Mouse (Mus musculus) liver, embryonic 11.5 days (tissue): ENCODE results near the gene Nlgn1. TPM values are rescaled to one million over a fixed set of nuclear protein-coding genes. Genes with fewer than 3 reads are reported as not detected.

Source experiments
- ATAC-seq: fragments of 200-750 bp; cut with Nextera tagmentation; replicated peaks from 2 replicates; pipeline ENCODE4 v1.8.0; 2017; ENCODE audit warnings: moderate number of reproducible peaks, mild to moderate bottlenecking, moderate TSS enrichment, moderate library complexity; ENCODE audit not compliant: low FRiP score
- DNase-seq: peaks from one replicate; pipeline ENCODE4 v3.0.0-alpha.2; 2017; ENCODE audit warnings: low spot score
- H3K27ac ChIP-seq: fragments of 300-500 bp; sonication (generic); 2 replicates; pipeline ENCODE4 v1.5.1; 2014; ENCODE audit warnings: mild to moderate bottlenecking, low read depth, low read length, control low read depth
- H3K27me3 ChIP-seq: fragments of 300-500 bp; sonication (generic); replicated peaks from 2 replicates; pipeline ENCODE4 v1.6.1; 2014; ENCODE audit warnings: low read length, mixed read lengths; ENCODE audit not compliant: control insufficient read depth, insufficient read depth
- H3K36me3 ChIP-seq: fragments of 300-500 bp; sonication (generic); 2 replicates; pipeline ENCODE4 v1.6.1; 2014; ENCODE audit warnings: mild to moderate bottlenecking, low read length, moderate library complexity, mixed read lengths; ENCODE audit not compliant: control insufficient read depth, insufficient read depth
- H3K4me1 ChIP-seq: fragments of 300-500 bp; sonication (generic); replicated peaks from 2 replicates; pipeline ENCODE4 v1.6.1; 2014; ENCODE audit warnings: low read length, mixed read lengths; ENCODE audit not compliant: control insufficient read depth, insufficient read depth
- H3K4me2 ChIP-seq: fragments of 300-500 bp; sonication (generic); 2 replicates; pipeline ENCODE4 v1.6.1; 2014; ENCODE audit warnings: mild to moderate bottlenecking, control low read depth, moderate library complexity
- H3K4me3 ChIP-seq: fragments of 300-500 bp; sonication (generic); 2 replicates; pipeline ENCODE4 v1.5.1; 2014; ENCODE audit warnings: low read depth, low read length, control low read depth
- H3K9ac ChIP-seq: fragments of 300-500 bp; sonication (generic); 2 replicates; pipeline ENCODE4 v1.6.1; 2014; ENCODE audit warnings: low read depth, low read length, control low read depth
- H3K9me3 ChIP-seq: fragments of 300-500 bp; sonication (generic); 2 replicates; pipeline ENCODE4 v1.6.1; 2016; ENCODE audit warnings: low read length, inconsistent platforms, mixed read lengths; ENCODE audit not compliant: control insufficient read depth
- WGBS: fragments of 180-500 bp; shearing (Covaris S2); extraction: QIAGEN DNeasy Blood & Tissue Kit; methylation state at CpG from one replicate; pipeline ENCODE4 v1.1.7; 2014; 5-methylcytosine and 5-hydroxymethylcytosine counted together
- polyA plus RNA-seq: library from polyadenylated mRNA; unstranded; fragments of >200 nt; fragmentation: Nextera tagmentation; extraction: Ambion mirVana; gene quantifications from 2 replicates; pipeline ENCODE4 v1.2.1, GENCODE M21; 2014

The Nlgn1 gene
- polyA plus RNA-seq, 1 experiment from 2014 or later: 0.11 TPM

DNA sequence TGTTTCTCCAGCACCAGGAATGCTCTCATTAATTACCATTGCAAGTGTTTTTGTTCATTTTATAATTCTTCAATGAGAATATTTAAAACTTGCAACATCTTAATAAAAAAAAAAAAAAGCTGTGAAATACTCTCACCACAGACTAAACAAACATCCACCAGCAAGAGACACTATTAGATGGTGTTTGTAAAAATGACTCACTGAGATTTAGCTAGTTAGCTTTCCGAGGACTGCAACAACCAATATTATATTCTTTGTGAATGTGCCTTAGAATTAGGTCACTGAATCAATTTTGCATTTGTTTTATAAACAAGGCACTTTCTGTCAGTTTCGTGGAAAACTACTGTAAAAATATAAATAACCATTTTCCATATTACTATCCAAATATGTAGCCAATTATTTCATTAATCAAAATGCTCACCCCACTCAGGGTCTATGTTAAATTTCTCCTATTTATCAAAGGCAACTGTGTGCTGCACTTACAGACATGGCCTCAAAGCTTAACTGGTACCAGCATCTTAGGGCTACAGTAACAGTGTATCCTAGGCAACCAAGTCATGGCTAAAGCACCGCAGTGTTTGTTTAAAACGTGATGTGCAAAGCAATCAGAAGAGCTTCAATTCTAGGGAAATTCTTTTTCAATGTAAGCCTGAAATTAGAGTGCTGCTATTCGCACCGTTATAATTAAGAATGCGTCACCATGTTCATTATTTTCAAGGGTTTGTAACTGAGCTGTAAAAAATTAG lies 329.2 kb downstream of the Nlgn1 start:
- Histone ChIP-seq H3K27ac (no peak overlapping the region), H3K27me3 (no peaks in the 10 kb centered on the region), H3K4me3 (no peak overlapping the region), H3K4me2 (no peak overlapping the region), H3K4me1 (no peaks in the 10 kb centered on the region), H3K36me3 (no peaks in the 10 kb centered on the region), H3K9ac (no peak overlapping the region), H3K9me3 (no peaks in the 10 kb centered on the region)
- ATAC-seq: no peak
- DNase-seq: no peak
- 76% methylated on average over 7 of the region's 7 CpGs for WGBS

GRCm38 (mm10) chr3:26002367-26002766 lies 329.9 kb downstream of the Nlgn1 start:
- H3K4me3 ChIP-seq: no peak overlapping the region
- no peak for ATAC-seq

GRCm38 (mm10) chr3:25967546-25967945 lies 364.7 kb downstream of the Nlgn1 start:
- no peaks in the 10 kb centered on the region for H3K27me3 ChIP-seq
- ATAC-seq: no peak
- 59% methylated on average over 2 of the region's 2 CpGs for WGBS
- no peaks in the 10 kb centered on the region for H3K36me3 ChIP-seq
- no peak overlapping the region for H3K4me3 ChIP-seq
- H3K4me1 ChIP-seq: no peaks in the 10 kb centered on the region
- no peaks in the 10 kb centered on the region for H3K9me3 ChIP-seq
- H3K27ac ChIP-seq: no peak overlapping the region
- H3K9ac ChIP-seq: no peak overlapping the region
- no peak for DNase-seq
- H3K4me2 ChIP-seq: no peak overlapping the region

More at GRCm38 (mm10) chr3:26002367-26002766, 329.9 kb downstream of the Nlgn1 start:
- no peak overlapping the region for H3K9ac ChIP-seq
- no peak overlapping the region for H3K27ac ChIP-seq
- H3K36me3 ChIP-seq: no peaks in the 10 kb centered on the region
- no peaks in the 10 kb centered on the region for H3K27me3 ChIP-seq
- no peaks in the 10 kb centered on the region for H3K4me1 ChIP-seq
- no peak overlapping the region for H3K4me2 ChIP-seq
- WGBS: 36% methylated on average over 2 of the region's 2 CpGs
- H3K9me3 ChIP-seq: no peaks in the 10 kb centered on the region
- DNase-seq: no peak

GRCm38 (mm10) chr3:25964237-25964636 lies 368.0 kb downstream of the Nlgn1 start:
- no peak overlapping the region for H3K4me3 ChIP-seq
- H3K9me3 ChIP-seq: no peaks in the 10 kb centered on the region
- H3K36me3 ChIP-seq: no peaks in the 10 kb centered on the region
- no peaks in the 10 kb centered on the region for H3K27me3 ChIP-seq
- H3K4me2 ChIP-seq: no peak overlapping the region
- no peak overlapping the region for H3K27ac ChIP-seq
- H3K9ac ChIP-seq: no peak overlapping the region
- WGBS: 91% methylated on average over 3 of the region's 3 CpGs
- ATAC-seq: no peak
- no peaks in the 10 kb centered on the region for H3K4me1 ChIP-seq
- no peak for DNase-seq

DNA sequence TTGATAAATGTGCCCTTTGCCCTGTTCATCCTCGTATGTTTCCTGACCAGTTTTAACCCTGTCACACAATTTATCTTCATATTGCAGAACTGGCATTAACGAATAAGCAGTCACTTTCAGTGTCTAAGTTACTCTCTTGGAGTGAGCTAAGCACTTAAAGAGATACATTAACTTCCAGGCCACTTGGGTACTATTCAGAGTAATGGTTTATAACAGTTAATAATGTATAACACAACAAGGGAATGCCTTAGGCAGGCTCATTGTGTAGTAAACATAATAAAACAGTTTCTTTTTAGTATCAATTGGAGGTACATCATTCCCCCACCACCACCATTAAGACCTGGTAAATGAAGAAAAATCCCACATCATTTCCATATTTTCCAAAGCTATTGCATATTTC lies 368.7 kb downstream of the Nlgn1 start:
- Histone ChIP-seq H3K4me2 (no peak overlapping the region), H3K36me3 (no peaks in the 10 kb centered on the region), H3K9ac (no peak overlapping the region), H3K9me3 (no peaks in the 10 kb centered on the region), H3K4me3 (no peak overlapping the region), H3K27ac (no peak overlapping the region), H3K27me3 (no peaks in the 10 kb centered on the region), H3K4me1 (no peaks in the 10 kb centered on the region)
- ATAC-seq (no peak), DNase-seq (no peak)
- WGBS: 69% methylated on average over 2 of the region's 2 CpGs

GRCm38 (mm10) chr3:25916535-25916934 lies 415.7 kb downstream of the Nlgn1 start:
- Histone ChIP-seq H3K27me3 (no peaks in the 10 kb centered on the region), H3K4me2 (no peak overlapping the region), H3K9me3 (no peaks in the 10 kb centered on the region), H3K9ac (no peak overlapping the region), H3K36me3 (no peaks in the 10 kb centered on the region), H3K27ac (no peak overlapping the region), H3K4me3 (no peak overlapping the region), H3K4me1 (no peaks in the 10 kb centered on the region)
- ATAC-seq (no peak), DNase-seq (no peak)
- WGBS: 88% methylated on average over 5 of the region's 5 CpGs

DNA sequence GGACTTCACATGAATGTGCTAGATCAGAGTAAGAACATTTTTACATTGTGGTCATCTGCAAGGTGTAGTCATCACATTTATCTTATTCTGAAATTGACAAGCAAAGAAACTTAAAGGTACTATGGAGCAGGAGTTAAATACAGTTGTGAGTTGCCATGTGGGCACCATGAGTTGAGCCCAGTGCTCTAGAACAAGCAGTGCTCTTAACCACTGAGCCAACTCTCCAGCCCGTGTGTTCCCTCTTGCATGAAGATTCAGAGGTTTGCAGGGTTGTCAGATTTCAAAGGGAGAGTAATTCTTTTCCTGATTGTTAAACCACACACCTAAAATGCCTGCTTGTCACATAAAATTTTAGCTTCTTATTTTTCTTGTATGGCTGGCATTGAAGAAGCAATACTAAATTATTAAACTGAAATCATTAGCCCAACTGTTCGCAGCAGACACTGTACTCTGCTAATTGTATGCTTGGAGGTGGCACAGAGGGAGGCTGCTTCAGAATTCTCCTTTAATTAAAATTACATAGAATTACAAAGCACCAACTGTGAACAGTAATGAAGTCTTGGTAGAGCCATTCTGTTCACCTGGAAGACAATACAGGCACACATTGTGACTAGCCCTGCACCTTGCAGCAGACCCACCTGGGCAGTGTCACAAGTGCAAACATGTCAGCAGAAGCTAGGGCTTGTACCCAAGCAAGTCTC lies 417.7 kb downstream of the Nlgn1 start:
- ATAC-seq (no peak), DNase-seq (no peak)
- Histone ChIP-seq H3K9ac (no peak overlapping the region), H3K27me3 (no peaks in the 10 kb centered on the region), H3K36me3 (no peaks in the 10 kb centered on the region), H3K9me3 (no peaks in the 10 kb centered on the region), H3K4me2 (no peak overlapping the region), H3K27ac (no peak overlapping the region), H3K4me1 (no peaks in the 10 kb centered on the region), H3K4me3 (no peak overlapping the region)
- WGBS: 77% methylated on average over 2 of the region's 2 CpGs

- Histone ChIP-seq H3K27me3 (no peaks in the 10 kb centered on the region), H3K4me1 (no peaks in the 10 kb centered on the region), H3K4me2 (no peak overlapping the region), H3K27ac (no peak overlapping the region), H3K9me3 (no peaks in the 10 kb centered on the region), H3K36me3 (no peaks in the 10 kb centered on the region), H3K9ac (no peak overlapping the region), H3K4me3 (no peak overlapping the region)
- DNase-seq (no peak), ATAC-seq (no peak)
- 84% methylated on average over 11 of the region's 11 CpGs for WGBS
These were observed 429.0 kb downstream of the Nlgn1 start for GRCm38 (mm10) chr3:25903140-25903809.
